Mouse (Mus musculus): Measurements from ENCODE around the gene Pdpr. TPM values are rescaled to one million over a fixed set of nuclear protein-coding genes. Genes with fewer than 3 reads are reported as not detected.

Pdpr gene
- polyA plus RNA-seq, 1 experiment: 12.2 TPM

GRCm38 (mm10) chr8:111157617-111158016 is 63.2 kb downstream of the Pdpr start:
- TF ChIP-seq POLR2A (IDR thresholded peaks at IDR 0.05; ENCODE audit: control insufficient read depth, low read depth, low read length) (no peak), CTCF (IDR thresholded peaks at IDR 0.05; ENCODE audit: control insufficient read depth, insufficient read depth, insufficient replicate concordance, low read depth, low read length) (peak; percentile 53; the same call in 1 of the 2 replicates)
- peaks cover 8% of the 10 kb centered on the region for H3K36me3 ChIP-seq (ENCODE audit: control insufficient read depth, insufficient read depth, low read length)
- H3K4me3 ChIP-seq (ENCODE audit: control insufficient read depth, low read depth, low read length): no peak overlapping the region
- H3K4me1 ChIP-seq (ENCODE audit: control insufficient read depth, insufficient read depth, low read length): no peaks in the 10 kb centered on the region
- H3K27me3 ChIP-seq (ENCODE audit: control insufficient read depth, insufficient read depth, low read length): no peaks in the 10 kb centered on the region
- H3K27ac ChIP-seq (ENCODE audit: control insufficient read depth, insufficient read depth, low read depth, low read length): no peak overlapping the region

GRCm38 (mm10) chr8:111171661-111172060 is 77.2 kb downstream of the Pdpr start:
- H3K27me3 ChIP-seq (ENCODE audit: control insufficient read depth, insufficient read depth, low read length): no peaks in the 10 kb centered on the region
- no peaks in the 10 kb centered on the region for H3K4me1 ChIP-seq (ENCODE audit: control insufficient read depth, insufficient read depth, low read length)
- H3K36me3 ChIP-seq (ENCODE audit: control insufficient read depth, insufficient read depth, low read length): peaks cover 5% of the 10 kb centered on the region; the same call in 1 of the 2 replicates
- no peak overlapping the region for H3K4me3 ChIP-seq (ENCODE audit: control insufficient read depth, low read depth, low read length)
- H3K27ac ChIP-seq (ENCODE audit: control insufficient read depth, insufficient read depth, low read depth, low read length): no peak overlapping the region
- TF ChIP-seq CTCF (IDR thresholded peaks at IDR 0.05; ENCODE audit: control insufficient read depth, insufficient read depth, insufficient replicate concordance, low read depth, low read length) (no peak), POLR2A (IDR thresholded peaks at IDR 0.05; ENCODE audit: control insufficient read depth, low read depth, low read length) (no peak)

GRCm38 (mm10) chr8:111185472-111185947 is 91.1 kb downstream of the Pdpr start:
- no peak overlapping the region for H3K4me3 ChIP-seq (ENCODE audit: control insufficient read depth, low read depth, low read length)
- no peak for TF ChIP-seq POLR2A (IDR thresholded peaks at IDR 0.05; ENCODE audit: control insufficient read depth, low read depth, low read length)
- TF ChIP-seq CTCF (IDR thresholded peaks at IDR 0.05; ENCODE audit: control insufficient read depth, insufficient read depth, insufficient replicate concordance, low read depth, low read length): no peak
- H3K27me3 ChIP-seq (ENCODE audit: control insufficient read depth, insufficient read depth, low read length): no peaks in the 10 kb centered on the region
- peaks cover 1% of the 10 kb centered on the region for H3K36me3 ChIP-seq (ENCODE audit: control insufficient read depth, insufficient read depth, low read length)
- no peaks in the 10 kb centered on the region for H3K4me1 ChIP-seq (ENCODE audit: control insufficient read depth, insufficient read depth, low read length)
- H3K27ac ChIP-seq (ENCODE audit: control insufficient read depth, insufficient read depth, low read depth, low read length): no peak overlapping the region

Other genes starting within 250 kb of the Pdpr start
- 49.6 and 54.6 TPM in 2 replicates for gene Cog4, start 248.0 kb upstream of the Pdpr start, polyA plus RNA-seq (2012; rRNA removed)
- 18.1 and 19.3 TPM in 2 replicates for gene Sf3b3, start 247.8 kb upstream of the Pdpr start, polyA plus RNA-seq (2012; rRNA removed)
- gene Fuk, start 192.1 kb upstream of the Pdpr start, polyA plus RNA-seq (2012; rRNA removed): 7.5 and 7.8 TPM in 2 replicates
- 3.4 and 4.7 TPM in 2 replicates for gene St3gal2, start 174.7 kb upstream of the Pdpr start, polyA plus RNA-seq (2012; rRNA removed)
- 5.1 and 5.8 TPM in 2 replicates for gene Ddx19a, start 96.8 kb upstream of the Pdpr start, polyA plus RNA-seq (2012; rRNA removed)
- 46.7 and 50.8 TPM in 2 replicates for gene Ddx19b, start 62.9 kb upstream of the Pdpr start, polyA plus RNA-seq (2012; rRNA removed)
- gene Aars, start 61.5 kb upstream of the Pdpr start, polyA plus RNA-seq (2012; rRNA removed): 46.5 and 49.4 TPM in 2 replicates
- gene Exosc6, start 38.3 kb upstream of the Pdpr start, polyA plus RNA-seq (2012; rRNA removed): not detected in 2 replicates
- gene Clec18a, start 2.2 kb upstream of the Pdpr start, polyA plus RNA-seq (2012; rRNA removed): 0.70 and 0.72 TPM in 2 replicates
- gene Glg1, start 164.6 kb downstream of the Pdpr start, polyA plus RNA-seq (2012; rRNA removed): 11.1 and 13.4 TPM in 2 replicates
- gene Rfwd3, start 205.6 kb downstream of the Pdpr start, polyA plus RNA-seq (2012; rRNA removed): 22.3 and 25.5 TPM in 2 replicates
- 2.9 and 3.9 TPM in 2 replicates for gene Mlkl, start 243.5 kb downstream of the Pdpr start, polyA plus RNA-seq (2012; rRNA removed)